Mouse (Mus musculus) granulocyte monocyte progenitor cell, adult 5-6 weeks (primary cell): Measurements from ENCODE around the gene Msi2. TPM values are rescaled to one million over a fixed set of nuclear protein-coding genes. Genes with fewer than 3 reads are reported as not detected.

Experiments
- ATAC-seq: replicated peaks from 2 replicates; pipeline ENCODE4 v1.8.0; 2016; ENCODE audit warnings: mild to moderate bottlenecking, moderate TSS enrichment, inconsistent platforms; ENCODE audit not compliant: poor library complexity, severe bottlenecking
- total RNA-seq, 2 experiments: library from RNA; stranded (forward) in 1 of 2; stranded (reverse) in 1 of 2; fragments of 200-712, 200-1000 nt in 1 of 2; fragments of >200 nt in 1 of 2; fragmentation: Nextera tagmentation in 1 of 2; gene quantifications; 2 replicates each; pipeline ENCODE4 v1.2.3; 2014 to 2017

The Msi2 gene
- total RNA-seq, 2 experiments from 2014 or later, result 34.7 to 39.6 TPM

DNA sequence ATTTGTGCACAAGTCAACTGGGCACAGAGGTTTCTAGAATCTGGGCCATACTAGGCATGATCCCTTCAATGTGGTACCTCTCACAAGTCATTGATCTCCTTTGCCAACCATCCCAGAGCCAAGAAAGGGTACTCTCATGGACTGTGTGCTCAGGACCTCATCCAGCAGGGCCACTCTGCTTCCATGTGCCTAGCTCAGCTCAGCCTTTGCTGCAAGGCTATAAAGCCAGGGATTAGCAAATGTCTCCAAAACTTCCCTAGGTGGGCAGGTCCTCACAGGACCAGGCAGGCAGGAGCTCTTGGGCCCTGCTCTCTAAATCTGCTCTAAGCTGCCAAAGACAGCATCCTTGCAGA, 193.9 kb downstream of the Msi2 start:
- no peak for ATAC-seq

DNA sequence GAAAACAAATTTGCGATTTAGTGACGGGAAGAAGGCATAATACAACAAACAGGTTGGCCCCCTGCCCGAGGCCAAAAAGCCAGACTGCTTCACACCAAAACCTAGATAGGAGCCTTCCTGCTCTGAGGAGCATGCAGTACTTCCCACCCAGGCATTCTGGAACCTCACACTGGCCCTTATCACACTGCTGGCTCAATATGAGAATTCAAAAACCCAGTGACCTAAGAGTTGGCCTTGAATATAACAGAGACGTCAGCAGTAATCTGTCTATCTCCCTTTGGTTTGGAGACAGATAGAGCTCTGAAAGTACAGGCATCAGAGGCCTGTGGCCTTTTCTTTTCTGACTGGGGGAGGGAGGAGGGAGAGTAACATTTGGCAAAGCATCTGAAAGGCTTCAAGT, 194.4 kb downstream of the Msi2 start:
- ATAC-seq, result no peak

DNA sequence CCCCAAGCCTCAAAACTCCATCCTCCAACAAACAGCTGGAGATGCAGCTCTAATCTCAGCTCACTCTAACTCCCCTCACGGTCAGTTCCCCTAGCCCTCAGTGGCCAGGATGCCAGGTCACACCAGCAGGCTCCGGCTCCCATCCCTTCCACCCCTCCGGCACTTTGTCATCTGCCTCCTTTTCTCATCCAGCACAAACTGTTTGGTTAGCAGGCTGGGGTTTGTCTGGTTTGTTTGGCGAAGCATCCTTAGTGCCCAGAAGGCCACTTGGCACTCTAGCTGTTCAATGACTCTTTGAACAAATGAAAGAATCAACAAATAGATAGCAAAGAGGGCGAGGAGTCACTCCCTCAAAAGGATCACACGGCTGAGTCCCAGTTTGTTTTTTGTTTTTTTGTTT, 194.8 kb downstream of the Msi2 start:
- no peak for ATAC-seq

DNA sequence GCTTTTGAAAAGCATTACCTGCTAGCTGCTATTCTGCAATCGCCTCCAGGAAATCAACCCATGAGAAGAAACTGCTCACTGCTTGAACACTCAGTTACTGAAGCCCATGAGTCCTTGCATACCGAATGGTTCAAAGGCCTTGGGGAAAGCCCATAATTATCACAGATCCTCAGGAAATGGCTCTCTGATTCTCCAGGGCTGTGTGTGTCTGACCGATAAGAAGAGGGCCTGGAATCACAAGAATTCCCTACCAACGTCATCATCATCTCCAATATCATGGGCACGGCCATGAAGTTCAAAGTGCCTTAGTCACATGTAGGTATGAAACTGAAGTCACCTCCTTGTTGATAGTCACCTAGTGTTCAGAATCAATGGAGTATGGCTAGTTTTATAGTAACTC, 196.2 kb downstream of the Msi2 start:
- ATAC-seq, result no peak

DNA sequence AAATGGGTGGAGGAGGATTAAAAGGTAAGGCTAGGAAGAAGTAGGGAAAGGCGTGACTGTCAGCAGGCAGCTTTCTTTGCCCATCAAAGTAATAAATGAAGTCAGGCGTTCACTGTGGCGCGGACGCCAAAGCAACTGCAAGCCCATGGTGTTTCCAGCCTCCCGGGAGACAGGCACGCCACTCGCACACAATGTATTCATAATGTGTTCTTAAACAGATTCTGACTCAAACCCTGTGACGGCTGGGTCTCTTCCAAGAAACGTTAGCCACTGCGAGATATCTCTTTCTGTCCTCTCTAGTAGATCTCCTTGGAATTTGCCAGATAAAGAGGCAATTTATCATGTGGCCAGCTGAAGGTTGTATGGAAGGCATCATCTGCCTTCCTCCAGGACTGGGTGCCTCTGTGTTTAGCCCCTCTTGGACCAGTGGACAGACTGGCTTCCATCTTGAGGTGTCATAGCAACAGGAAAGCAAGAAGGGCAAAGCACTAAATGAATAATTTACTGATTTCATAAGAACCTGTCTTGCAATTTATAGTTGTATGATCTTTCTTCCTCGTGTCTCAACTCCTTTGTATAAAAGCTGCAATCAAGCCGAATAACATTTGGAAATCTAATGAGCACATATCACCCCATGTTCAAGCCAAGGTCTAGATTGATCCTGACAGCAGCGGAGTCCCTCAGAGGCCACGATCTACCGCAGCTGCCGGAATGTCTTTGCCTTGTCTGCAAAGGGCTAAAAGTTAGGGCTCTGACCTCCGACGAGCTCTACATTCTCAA, 197.2 kb downstream of the Msi2 start:
- no peak for ATAC-seq

DNA sequence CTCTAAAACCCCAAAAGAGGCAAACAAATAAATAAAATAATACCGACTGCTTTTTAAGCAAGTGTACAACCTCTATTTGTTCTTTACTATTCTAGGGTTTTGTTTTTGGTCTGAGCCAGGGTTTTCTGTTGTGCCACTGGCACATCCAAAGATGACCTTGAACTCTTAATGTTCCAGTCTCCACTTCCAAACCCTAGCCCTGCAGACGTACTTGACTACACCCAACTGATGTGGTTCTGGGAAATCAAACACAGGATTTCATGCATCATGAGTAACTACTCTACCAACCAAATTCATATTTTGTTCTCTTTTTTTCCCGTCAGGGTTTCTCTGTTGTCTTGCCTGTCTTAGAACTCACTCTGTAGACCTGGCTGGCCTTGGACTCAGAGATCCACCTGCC, 200.0 kb downstream of the Msi2 start:
- no peak for ATAC-seq

DNA sequence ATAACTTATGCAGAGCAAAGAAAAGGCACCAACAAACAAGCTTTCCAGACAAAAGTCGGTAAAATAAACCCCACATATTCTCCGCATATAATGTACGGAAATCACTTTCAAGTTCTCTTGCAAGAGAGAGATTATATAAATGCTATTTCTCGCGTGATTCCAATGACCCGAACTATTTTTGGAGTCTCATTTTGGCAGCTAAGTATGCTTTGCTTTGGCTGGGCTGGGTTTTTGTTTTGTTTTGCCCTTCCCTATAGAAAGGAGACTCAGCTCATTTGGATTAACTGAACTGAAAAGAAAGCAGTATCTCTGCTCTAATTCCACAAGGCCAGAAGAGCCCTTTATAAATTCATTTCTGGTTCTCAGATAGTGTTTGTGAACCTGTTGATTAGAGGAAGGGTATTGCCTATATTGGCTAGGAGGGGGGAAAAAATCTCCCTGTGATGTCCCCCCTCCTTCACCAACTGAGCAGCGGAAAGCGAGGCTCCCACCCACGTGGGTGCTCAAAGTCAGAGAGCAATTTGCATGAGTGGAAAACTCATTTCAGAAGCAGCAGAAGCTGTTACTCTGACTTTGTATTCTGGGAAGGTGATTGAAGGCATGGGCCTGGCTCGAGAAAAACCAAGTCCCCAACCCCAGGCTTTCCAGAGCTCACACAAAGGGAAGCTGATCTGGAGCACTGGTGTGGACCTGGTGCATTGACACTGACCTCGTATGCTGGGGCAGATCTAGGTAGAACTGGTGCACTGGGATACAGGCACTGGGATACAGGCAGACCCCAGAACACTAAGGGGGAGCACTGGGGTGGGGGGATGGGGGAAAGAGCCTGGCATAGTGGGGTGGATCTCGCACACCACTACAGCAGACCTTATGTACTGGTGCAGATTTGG, 201.5 kb downstream of the Msi2 start:
- no peak for ATAC-seq

DNA sequence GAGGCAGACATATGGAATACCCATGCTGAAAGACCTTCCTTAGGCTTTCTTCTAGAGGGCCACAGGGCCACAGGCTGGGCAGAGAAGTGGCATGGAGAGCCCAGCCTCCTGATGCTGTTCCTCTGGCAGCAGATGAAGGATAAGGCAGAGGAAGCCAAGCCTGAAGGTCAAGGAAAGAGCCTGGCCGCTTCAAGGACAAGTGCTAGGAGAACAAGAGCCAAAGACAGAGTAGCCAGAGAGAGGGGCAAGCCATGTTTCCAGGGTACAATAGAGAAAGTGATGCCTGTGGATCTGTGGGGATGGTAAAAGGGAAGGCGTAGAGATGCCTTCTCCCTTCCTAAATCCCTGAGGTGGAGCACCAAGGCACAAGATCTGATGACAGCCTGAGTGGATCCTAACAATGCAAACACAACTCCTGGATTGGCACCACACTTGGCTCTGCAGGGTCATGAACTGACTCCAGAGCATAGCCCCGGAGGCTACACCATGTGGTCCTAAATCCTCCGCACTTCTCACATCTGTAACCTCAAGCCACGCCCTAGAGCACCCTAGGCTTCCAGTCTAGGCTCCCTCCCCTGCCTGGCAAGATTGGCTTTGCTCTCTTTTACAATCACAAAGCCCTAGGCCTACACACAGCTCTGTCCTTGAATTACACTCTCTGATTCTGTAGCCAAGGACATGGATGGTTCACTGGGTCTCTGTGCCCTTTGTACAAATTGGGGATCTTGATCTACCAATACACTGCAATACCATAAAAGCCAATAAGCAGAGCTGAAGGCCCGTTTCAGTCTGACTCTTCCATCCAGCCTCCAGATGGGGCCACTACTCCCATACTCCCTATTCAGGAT, 202.4 kb downstream of the Msi2 start:
- ATAC-seq, result no peak

DNA sequence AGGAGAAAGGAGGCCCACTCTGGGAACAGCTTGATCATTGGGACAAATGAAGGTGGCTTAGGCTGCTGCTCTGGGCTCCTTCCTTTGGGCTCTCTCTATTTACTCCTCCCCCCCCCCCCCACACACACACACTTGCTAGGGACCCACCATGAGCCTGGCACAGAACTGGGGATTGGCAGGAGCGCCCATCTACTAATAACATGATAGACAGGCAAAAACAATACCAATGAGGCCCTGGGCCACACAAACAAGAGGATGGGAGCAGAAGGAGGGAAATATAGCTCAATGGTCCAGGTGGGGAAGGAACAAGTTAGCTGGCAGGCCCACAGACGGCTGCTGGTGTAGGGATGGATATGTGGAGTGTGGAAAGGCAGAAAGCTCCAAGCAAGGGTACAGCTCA, 203.0 kb downstream of the Msi2 start:
- ATAC-seq, result no peak

DNA sequence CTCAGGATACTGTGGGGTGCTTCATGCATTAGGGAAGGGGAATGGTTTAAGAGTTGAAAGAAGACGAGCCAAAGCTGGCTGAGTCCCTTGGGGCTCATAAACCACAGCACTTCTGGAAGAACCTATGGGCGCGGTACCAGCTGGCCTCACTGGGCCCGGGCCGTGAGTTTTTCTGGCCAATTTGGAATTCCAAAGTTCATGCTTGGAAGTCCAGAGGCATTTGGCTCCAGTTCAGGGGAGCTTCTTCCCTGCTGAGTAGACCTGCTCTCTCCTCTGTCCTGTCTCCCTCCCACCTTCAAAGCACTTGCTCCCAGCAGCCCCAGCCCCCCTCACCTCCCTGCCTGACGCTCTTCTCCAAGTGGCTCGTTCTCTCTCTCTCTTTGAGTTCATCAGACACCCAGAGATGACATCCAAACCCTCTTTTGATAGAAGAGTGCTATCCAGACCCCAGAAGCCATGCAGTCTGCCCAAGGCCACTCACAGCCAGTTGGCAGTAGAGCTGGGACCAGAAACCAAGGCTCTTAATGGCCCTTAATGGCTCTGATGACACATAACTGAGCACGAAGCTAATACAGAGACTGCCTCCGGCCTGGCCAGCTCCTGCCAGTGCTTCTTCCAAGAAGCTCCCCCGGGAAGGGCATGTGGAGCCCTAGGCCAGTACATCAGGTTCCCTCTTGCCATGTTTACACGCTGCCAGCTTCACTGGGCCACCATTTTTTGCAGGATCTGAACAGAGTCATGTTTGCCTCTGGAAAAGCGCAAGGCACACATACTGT, 204.0 kb downstream of the Msi2 start:
- no peak for ATAC-seq

DNA sequence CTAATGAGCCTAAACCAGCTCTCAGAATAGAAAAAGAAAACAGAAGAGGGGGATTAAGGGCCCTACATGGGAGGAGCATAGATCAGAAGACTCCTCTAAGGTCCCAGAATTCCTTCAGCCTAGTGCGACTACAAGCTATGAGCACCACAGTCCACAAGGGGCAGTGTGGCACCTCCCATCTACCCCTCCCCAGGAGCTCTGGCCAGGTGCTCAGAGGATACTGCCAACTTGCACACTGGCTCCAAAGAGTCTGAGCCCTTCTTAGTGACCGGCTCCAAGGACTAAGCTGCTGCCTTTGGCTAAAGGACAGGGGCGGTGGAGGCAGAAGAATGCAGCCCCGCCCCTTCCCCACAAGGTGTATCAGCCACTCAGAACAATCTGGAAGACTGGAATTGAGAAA, 205.7 kb downstream of the Msi2 start:
- ATAC-seq, result peak; percentile 69

DNA sequence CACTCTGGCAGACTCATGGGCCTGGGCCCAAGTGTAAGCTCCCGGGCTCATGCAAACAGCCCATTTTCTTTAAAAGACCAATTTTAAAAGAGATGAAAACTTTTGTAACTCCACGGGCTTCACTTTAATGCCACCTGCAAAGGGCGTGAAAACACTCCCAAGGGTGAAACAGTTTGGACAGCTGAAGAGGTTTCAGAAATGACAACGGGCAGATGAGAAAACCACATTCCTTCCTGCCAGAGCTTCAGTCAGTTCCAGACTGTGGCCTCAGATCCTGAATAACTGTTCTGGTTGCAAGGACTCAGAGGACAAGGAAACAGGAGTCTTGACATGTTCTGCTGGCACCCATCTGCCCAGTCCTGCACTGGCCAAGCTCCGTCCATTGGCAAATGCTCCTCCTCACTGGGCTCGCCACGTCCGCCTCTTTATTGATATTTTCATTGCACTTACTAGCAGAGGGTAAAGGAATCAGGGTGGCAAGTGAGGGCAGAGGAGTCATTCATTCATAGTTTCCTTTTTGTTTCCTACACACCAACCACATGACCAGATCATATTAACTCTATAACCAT, 207.9 kb downstream of the Msi2 start:
- ATAC-seq, result no peak

DNA sequence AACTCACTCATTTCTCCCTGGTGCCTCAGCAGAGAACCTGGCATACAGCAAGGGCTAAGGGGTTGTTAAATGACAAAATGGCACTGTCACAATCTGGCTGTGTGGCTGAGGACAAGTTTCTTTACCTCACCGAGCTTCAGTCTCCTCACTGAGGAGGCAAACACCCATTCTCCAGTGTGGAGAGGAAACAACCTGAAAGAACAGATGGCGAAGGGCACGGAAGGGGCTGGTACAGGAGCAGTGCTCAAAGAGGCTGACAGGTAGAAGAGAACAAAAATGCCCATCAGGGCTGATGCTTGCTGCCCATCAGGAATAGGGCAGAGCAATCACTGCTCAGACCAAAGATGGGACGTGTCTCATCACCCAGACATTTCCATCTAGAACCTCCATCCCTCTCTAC, 208.8 kb downstream of the Msi2 start:
- ATAC-seq, result no peak

DNA sequence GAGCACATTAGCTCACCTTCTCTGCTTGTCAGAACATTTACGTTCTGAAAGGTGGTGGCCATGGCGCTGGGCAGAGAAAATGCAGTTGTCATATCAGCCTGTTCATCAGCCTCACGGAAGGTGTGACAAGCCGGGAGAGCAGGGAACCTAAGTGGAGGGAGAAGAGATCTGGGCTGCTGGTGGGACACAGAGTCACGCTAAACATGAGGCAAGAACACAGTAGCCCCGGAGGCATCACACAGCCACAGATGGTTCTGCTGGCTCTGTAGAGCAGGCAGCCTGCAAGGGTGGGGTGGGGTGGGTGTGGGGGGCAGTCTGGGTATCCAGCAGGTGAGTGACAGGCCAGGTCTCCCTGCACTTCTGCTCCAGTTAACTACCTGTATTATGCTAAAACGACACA, 210.2 kb downstream of the Msi2 start:
- no peak for ATAC-seq

DNA sequence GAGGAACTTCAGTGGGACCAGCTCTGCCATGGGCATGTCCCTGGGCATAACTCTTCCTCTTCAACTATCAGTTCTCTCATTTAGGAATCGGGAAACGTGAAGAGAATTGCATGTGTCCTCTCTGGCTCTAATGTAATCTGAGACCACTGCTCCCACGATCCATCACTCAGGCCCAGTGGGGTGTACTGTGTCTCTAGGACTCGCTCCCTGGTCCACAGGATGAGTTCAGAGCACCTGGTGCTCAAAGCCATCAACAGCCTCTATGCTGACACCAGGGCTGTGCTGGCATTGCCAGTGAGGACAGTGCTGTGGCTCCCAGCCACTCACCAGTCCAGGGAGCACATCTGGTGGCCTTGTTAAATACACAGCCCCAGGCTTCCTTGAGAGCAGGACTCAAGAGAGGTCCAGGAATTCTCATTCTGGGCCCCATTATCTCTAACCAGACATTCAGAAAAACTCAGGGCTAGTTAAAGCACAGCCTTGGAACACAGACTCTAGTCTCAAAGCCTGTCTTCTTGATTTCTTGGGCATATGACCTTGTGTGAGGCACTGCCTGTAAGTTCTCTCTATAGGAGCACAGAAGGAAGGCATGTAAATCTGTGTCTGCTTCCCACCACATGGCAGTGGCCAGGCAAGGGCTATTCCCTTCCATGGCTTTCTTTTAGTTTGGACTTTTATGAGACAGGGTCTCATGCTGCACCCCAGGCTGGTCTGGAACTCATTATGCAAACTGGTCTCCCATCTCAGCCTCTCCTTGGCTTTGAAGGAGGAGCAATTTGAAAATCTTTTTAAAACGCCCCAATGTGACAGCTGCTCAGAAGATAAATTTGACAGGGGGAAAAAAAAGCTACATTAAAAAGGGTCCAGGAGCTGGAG, 211.5 kb downstream of the Msi2 start:
- ATAC-seq, result no peak

DNA sequence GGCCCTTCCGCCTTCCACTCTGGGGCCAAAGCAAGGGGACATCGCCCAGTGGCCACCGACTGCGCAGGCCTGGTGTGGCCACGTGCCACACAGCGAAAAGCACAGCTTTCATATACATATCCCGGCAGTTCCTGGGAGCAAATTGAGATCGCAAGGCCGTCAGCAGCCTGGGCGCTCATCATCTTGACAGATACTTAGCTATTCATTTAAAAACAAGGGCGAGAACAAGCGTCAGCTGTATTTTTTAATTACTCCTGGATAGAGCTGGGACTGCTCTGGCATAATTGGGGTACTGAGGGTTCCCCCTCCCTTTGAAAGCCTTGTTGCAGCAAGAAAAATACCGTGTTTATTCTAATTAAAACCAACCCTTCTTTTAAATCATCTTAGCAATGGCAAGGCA, 212.2 kb downstream of the Msi2 start:
- ATAC-seq, result no peak

DNA sequence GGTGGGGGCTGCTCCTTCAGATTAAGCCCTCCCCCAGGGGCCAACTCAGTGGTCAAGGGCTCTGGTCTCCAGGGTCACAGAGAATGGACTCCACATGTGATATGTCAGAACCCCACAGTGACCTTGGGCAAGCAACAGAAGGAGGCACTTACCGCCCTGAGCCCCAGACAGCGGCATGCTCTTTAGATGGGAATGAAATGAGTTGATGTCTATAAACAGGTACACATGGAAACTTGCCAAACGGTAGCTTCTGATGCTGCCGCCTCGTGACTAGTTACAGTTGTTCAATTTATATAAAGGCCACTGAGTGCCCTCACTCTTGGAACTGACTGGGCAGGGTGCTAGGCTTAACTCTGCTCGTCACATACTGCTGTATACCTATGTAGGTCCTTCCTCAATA, 215.7 kb downstream of the Msi2 start:
- no peak for ATAC-seq

DNA sequence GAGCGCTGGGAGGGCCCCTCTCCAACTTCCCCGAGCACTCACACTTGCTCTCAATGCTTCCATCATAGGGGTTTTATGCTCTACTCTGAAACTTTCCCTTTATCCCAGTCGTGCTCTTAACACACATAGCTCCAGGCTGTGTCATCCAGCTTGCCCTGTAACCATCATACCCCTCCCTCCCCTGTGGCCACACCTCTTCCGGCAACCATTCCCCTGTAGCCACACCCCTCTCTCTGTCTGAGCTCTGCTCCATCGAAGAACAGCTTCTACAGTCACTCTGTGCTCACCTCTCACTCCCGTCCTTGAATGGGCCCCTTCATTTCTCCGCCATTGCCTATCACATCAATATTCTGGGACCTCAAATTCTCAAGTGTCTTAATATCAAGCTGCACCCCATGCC, 219.8 kb downstream of the Msi2 start:
- peak; percentile 40; the same call in 1 of the 2 replicates for ATAC-seq

DNA sequence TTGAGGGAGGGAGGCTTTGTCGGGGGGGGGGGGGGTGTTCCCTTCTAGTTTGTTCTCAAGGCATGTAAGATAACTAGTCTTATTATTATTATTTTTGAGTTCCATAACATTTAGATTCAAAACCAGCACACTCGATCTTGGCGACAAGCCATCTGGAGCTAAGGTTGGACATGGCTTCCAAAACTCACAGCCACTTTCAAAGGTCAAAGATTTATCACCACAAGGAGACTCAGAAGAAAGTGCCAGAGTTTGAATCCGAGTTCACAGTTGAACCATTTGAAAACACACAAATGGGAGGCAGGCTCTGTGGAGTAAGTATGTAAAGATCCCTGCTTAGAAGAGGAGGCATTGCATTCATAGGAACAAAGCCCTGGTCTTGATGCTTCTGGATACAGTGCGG, 221.9 kb downstream of the Msi2 start:
- no peak for ATAC-seq
